Mouse (Mus musculus): ENCODE results near the gene Ddb1. TPM values are rescaled to one million over a fixed set of nuclear protein-coding genes. Genes with fewer than 3 reads are reported as not detected.

Gene Ddb1
- 102 TPM for polyA plus RNA-seq (2014; fragmentation: Illumina TruSeq; extraction: RNeasy Lipid Tissue Mini Kit (QIAGEN cat#74804))

GRCm38 (mm10) chr19:10605293-10605900 is at the start of gene Ddb1, which contains the start of gene Tkfc:
TSS of gene Ddb1 (plus strand) at chr19:10605327.
TSS of gene Tkfc (minus strand) at chr19:10605654.

GRCm38 (mm10) chr19:10555624-10556510 is 49.3 kb upstream of the Ddb1 start, which contains the start of gene Tmem216:
TSS of gene Tmem216 (minus strand) at chr19:10556238.

GRCm38 (mm10) chr19:10576690-10577561 is 28.2 kb upstream of the Ddb1 start, which contains the start of the genes Cyb561a3 and Tmem138:
TSS of gene Cyb561a3 (plus strand) at chr19:10577172.
TSS of gene Tmem138 (minus strand) at chr19:10577362.

GRCm38 (mm10) chr19:10634106-10634871 is 29.2 kb downstream of the Ddb1 start, which contains the start of gene Vwce:
TSS of gene Vwce (plus strand) at chr19:10634213.

GRCm38 (mm10) chr19:10677915-10678771 is 73.0 kb downstream of the Ddb1 start, which contains the start of gene Pga5:
TSS of gene Pga5 (minus strand) at chr19:10678071.

Other genes with a start within 250 kb of the Ddb1 start
- gene Syt7, start 216.2 kb upstream of the Ddb1 start, polyA plus RNA-seq (2014; fragmentation: Illumina TruSeq; extraction: RNeasy Lipid Tissue Mini Kit (QIAGEN cat#74804)): 12.6 TPM
- gene Lrrc10b, start 147.9 kb upstream of the Ddb1 start, polyA plus RNA-seq (2014; fragmentation: Illumina TruSeq; extraction: RNeasy Lipid Tissue Mini Kit (QIAGEN cat#74804)): 1.5 TPM
- 0.46 TPM for gene Ppp1r32, start 122.4 kb upstream of the Ddb1 start, polyA plus RNA-seq (2014; fragmentation: Illumina TruSeq; extraction: RNeasy Lipid Tissue Mini Kit (QIAGEN cat#74804))
- gene Cpsf7, start 80.1 kb upstream of the Ddb1 start, polyA plus RNA-seq (2014; fragmentation: Illumina TruSeq; extraction: RNeasy Lipid Tissue Mini Kit (QIAGEN cat#74804)): 60.6 TPM
- 64.2 TPM for gene Sdhaf2, start 79.2 kb upstream of the Ddb1 start, polyA plus RNA-seq (2014; fragmentation: Illumina TruSeq; extraction: RNeasy Lipid Tissue Mini Kit (QIAGEN cat#74804))
- gene Tmem216, start 49.1 kb upstream of the Ddb1 start, polyA plus RNA-seq (2014; fragmentation: Illumina TruSeq; extraction: RNeasy Lipid Tissue Mini Kit (QIAGEN cat#74804)): 3.9 TPM
- 2.4 TPM for gene Cyb561a3, start 28.2 kb upstream of the Ddb1 start, polyA plus RNA-seq (2014; fragmentation: Illumina TruSeq; extraction: RNeasy Lipid Tissue Mini Kit (QIAGEN cat#74804))
- 11.9 TPM for gene Tmem138, start 28.0 kb upstream of the Ddb1 start, polyA plus RNA-seq (2014; fragmentation: Illumina TruSeq; extraction: RNeasy Lipid Tissue Mini Kit (QIAGEN cat#74804))
- gene Tkfc, start 327 bp downstream of the Ddb1 start, polyA plus RNA-seq (2014; fragmentation: Illumina TruSeq; extraction: RNeasy Lipid Tissue Mini Kit (QIAGEN cat#74804)): 2.5 TPM
- gene Vwce, start 28.9 kb downstream of the Ddb1 start, polyA plus RNA-seq (2014; fragmentation: Illumina TruSeq; extraction: RNeasy Lipid Tissue Mini Kit (QIAGEN cat#74804)): not detected
- gene Pga5, start 72.7 kb downstream of the Ddb1 start, polyA plus RNA-seq (2014; fragmentation: Illumina TruSeq; extraction: RNeasy Lipid Tissue Mini Kit (QIAGEN cat#74804)): not detected
- 1.8 TPM for gene Vps37c, start 83.4 kb downstream of the Ddb1 start, polyA plus RNA-seq (2014; fragmentation: Illumina TruSeq; extraction: RNeasy Lipid Tissue Mini Kit (QIAGEN cat#74804))
- gene Cd5, start 133.7 kb downstream of the Ddb1 start, polyA plus RNA-seq (2014; fragmentation: Illumina TruSeq; extraction: RNeasy Lipid Tissue Mini Kit (QIAGEN cat#74804)): not detected
- not detected for gene Cd6, start 224.7 kb downstream of the Ddb1 start, polyA plus RNA-seq (2014; fragmentation: Illumina TruSeq; extraction: RNeasy Lipid Tissue Mini Kit (QIAGEN cat#74804))
- gene Slc15a3, start 234.4 kb downstream of the Ddb1 start, polyA plus RNA-seq (2014; fragmentation: Illumina TruSeq; extraction: RNeasy Lipid Tissue Mini Kit (QIAGEN cat#74804)): 2.0 TPM